Mouse (Mus musculus): ENCODE measurements around the gene Mapk12.

- TF ChIP-seq CTCF (IDR thresholded peaks at IDR 0.05; ENCODE audit: low read depth) (no peak), EP300 (IDR thresholded peaks at IDR 0.05; ENCODE audit: low read depth) (no peak)
These were observed 20.9 kb upstream of the Mapk12 start for GRCm38 (mm10) chr15:89161397-89161796.

Data from liver, embryonic 14.5 days (tissue).